In the genomic region with DNA sequence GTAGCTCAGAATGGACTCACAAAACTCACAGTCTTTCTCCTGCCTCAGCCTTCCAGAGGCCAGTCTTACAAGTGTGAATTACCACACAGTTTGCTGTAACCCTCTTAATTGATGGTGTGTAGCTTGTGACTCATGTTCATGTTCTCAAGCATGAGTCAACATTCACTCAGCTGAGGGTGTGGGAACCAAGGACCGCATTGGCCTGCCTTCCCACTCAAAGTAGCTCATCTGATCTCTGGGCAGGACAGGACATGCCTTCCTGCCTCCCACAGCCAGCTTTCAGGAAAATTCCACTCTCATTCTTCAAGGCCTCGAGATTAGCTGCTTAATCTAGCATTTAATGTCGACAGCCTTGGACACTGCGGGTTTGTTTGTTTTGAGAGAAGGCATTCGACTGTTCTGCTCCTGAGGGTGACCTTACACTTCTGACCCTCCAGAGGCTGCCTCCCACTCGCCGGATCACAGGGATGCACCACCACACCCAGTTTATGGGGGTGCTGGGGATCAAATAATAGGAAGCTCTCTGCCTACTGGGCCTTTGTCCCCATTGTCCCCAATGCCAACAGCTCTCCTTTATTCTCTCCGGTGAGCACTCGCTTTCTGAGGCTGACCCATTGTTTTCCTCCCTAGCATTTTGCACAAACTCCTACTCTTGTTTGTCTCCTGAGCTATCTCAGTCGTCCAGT, we compare ENCODE assay signal across 14 mouse cellular contexts. TPM values are rescaled to one million over a fixed set of nuclear protein-coding genes. Genes with fewer than 3 reads are reported as not detected.
A peak's percentile ranks its signal among the peaks of the same experiment; 100 is the strongest.
DNase-seq lines count a peak whose midpoint lies in the region; ATAC-seq lines count a peak whose summit lies in the region.
"Had no signal": no experiment of that assay in that cellular context is flagged by ENCODE, and none has a peak within 500 bp of the region (broad histone marks: within the 10 kb centered on the region; RNA-seq: fewer than 3 reads in every experiment).

No protein-coding gene starts in this region.

- peak; percentile 71 for DNase-seq in ovary, adult 18-20 months (ENCODE audit: low spot score)
- no peak for DNase-seq in ovary, postnatal 14 days (ENCODE audit: low spot score)
- peak; percentile 90 for DNase-seq in R1 (ENCODE audit: low read depth, low spot score)
- peak; percentile 46 for DNase-seq in intestine, embryonic 14.5 days (ENCODE audit: low spot score)
- peak; percentile 55 for DNase-seq in testis, postnatal 10 days (ENCODE audit: low spot score)
- no peak for DNase-seq in limb, embryonic 10.5 days (ENCODE audit: low spot score)
- no peak for DNase-seq in hindbrain, embryonic 14.5 days (ENCODE audit: low spot score)
- no peak for DNase-seq in urinary bladder, postnatal 25 days (ENCODE audit: low spot score)
- DNase-seq: cerebellum, adult 9-11 months; spleen, adult 18-20 months had no signal

- H3K4me1 ChIP-seq in intestine, embryonic 14.5 days (replicated peaks; ENCODE audit: control insufficient read depth, insufficient read depth, low read length): no peaks in the 10 kb centered on the region
- H3K4me1 ChIP-seq in limb, embryonic 10.5 days: 0 out of 2 replicates have a peak, but pooled peaks cover 3% of the 10 kb centered on the region
- no peaks in the 10 kb centered on the region for H3K4me1 ChIP-seq in hindbrain, embryonic 14.5 days (replicated peaks; ENCODE audit: control insufficient read depth, insufficient read depth, low read length)

- H3K4me2 ChIP-seq in intestine, embryonic 14.5 days (ENCODE audit: low read length): no peak overlapping the region
- no peak overlapping the region for H3K4me2 ChIP-seq in hindbrain, embryonic 14.5 days (replicated peaks)
- H3K4me2 ChIP-seq: liver, embryonic 15.5 days had no signal

- no peak for ATAC-seq in intestine, embryonic 14.5 days (replicated peaks; ENCODE audit: low FRiP score, low TSS enrichment, low read depth)
- ATAC-seq in hindbrain, embryonic 14.5 days (ENCODE audit: low FRiP score): no peak
- ATAC-seq: hindbrain, postnatal 0 days had no signal

- no peaks in the 10 kb centered on the region for H3K36me3 ChIP-seq in intestine, embryonic 14.5 days (ENCODE audit: control insufficient read depth, insufficient read depth, low read length)
- no peaks in the 10 kb centered on the region for H3K36me3 ChIP-seq in limb, embryonic 10.5 days
- no peaks in the 10 kb centered on the region for H3K36me3 ChIP-seq in hindbrain, embryonic 14.5 days (replicated peaks; ENCODE audit: control insufficient read depth, insufficient read depth)
- H3K36me3 ChIP-seq: liver, embryonic 15.5 days had no signal

- no peak overlapping the region for H3K4me3 ChIP-seq in intestine, embryonic 14.5 days (ENCODE audit: low read depth, low read length)
- no peak overlapping the region for H3K4me3 ChIP-seq in limb, embryonic 10.5 days
- H3K4me3 ChIP-seq in hindbrain, embryonic 14.5 days (replicated peaks; ENCODE audit: low read length): no peak overlapping the region
- H3K4me3 ChIP-seq: erythroblast, embryonic 14.5 days; left cerebral cortex, adult 2 months; liver, embryonic 15.5 days had no signal

- WGBS in intestine, embryonic 14.5 days: 54% methylated on average over 10 of the region's 10 CpGs
- WGBS in limb, embryonic 10.5 days: 70% methylated on average over 10 of the region's 10 CpGs
- WGBS in hindbrain, embryonic 14.5 days: 36% methylated on average over 10 of the region's 10 CpGs

- no peak overlapping the region for H3K27ac ChIP-seq in intestine, embryonic 14.5 days (ENCODE audit: low read depth)
- H3K27ac ChIP-seq in limb, embryonic 10.5 days: no peak overlapping the region
- no peak overlapping the region for H3K27ac ChIP-seq in hindbrain, embryonic 14.5 days
- H3K27ac ChIP-seq: hindbrain, postnatal 0 days; left cerebral cortex, adult 2 months; liver, embryonic 15.5 days had no signal

- no peaks in the 10 kb centered on the region for H3K27me3 ChIP-seq in intestine, embryonic 14.5 days (replicated peaks; ENCODE audit: control insufficient read depth, insufficient read depth, low read length)
- H3K27me3 ChIP-seq in limb, embryonic 10.5 days (ENCODE audit: low read depth, poor library complexity, severe bottlenecking): no peaks in the 10 kb centered on the region
- H3K27me3 ChIP-seq in hindbrain, embryonic 14.5 days (ENCODE audit: control insufficient read depth, insufficient read depth, low read length): no peaks in the 10 kb centered on the region
- H3K27me3 ChIP-seq: liver, embryonic 15.5 days had no signal

- no peaks in the 10 kb centered on the region for H3K9me3 ChIP-seq in intestine, embryonic 14.5 days (ENCODE audit: control insufficient read depth, low read length)
- no peaks in the 10 kb centered on the region for H3K9me3 ChIP-seq in limb, embryonic 10.5 days (replicated peaks)
- no peaks in the 10 kb centered on the region for H3K9me3 ChIP-seq in hindbrain, embryonic 14.5 days (ENCODE audit: control insufficient read depth, low read length)
- H3K9me3 ChIP-seq: liver, embryonic 15.5 days had no signal

- H3K9ac ChIP-seq in intestine, embryonic 14.5 days (ENCODE audit: low read length): no peak overlapping the region
- H3K9ac ChIP-seq in hindbrain, embryonic 14.5 days: no peak overlapping the region
- H3K9ac ChIP-seq: liver, embryonic 15.5 days had no signal

RNA-seq across cellular contexts. Expression of a gene that starts 6.5 kb away (rescaled TPM):
- 32.9 and 36.0 TPM in 2 replicates for polyA plus RNA-seq in intestine, embryonic 14.5 days (2014; fragmentation: Nextera tagmentation; extraction: Ambion mirVana)
- polyA plus RNA-seq in limb, embryonic 10.5 days (2016; fragmentation: Nextera tagmentation; extraction: Ambion mirVana): 40.0 and 49.9 TPM in 2 replicates
- 42.8 and 49.7 TPM in 2 replicates for polyA plus RNA-seq in hindbrain, embryonic 14.5 days (2014; fragmentation: Nextera tagmentation; extraction: Ambion mirVana)

Comparison
In these comparisons a context has a peak if more than half of its experiments do, and no peak if none do; other contexts are left out.
1. DNase-seq: peak in ovary, adult 18-20 months (single experiment), R1 (single experiment), intestine, embryonic 14.5 days (single experiment) and testis, postnatal 10 days (single experiment); none in ovary, postnatal 14 days (single experiment), limb, embryonic 10.5 days (single experiment), hindbrain, embryonic 14.5 days (single experiment) and urinary bladder, postnatal 25 days (single experiment).